Mouse (Mus musculus) embryo, embryonic 11.5 days (tissue): Measurements from ENCODE around the gene Lmntd1.

Experiments
- DNase-seq: peaks from one replicate; pipeline ENCODE4 v3.0.0-alpha.2; 2012; ENCODE audit warnings: low read depth, low spot score

The Lmntd1 gene

DNA sequence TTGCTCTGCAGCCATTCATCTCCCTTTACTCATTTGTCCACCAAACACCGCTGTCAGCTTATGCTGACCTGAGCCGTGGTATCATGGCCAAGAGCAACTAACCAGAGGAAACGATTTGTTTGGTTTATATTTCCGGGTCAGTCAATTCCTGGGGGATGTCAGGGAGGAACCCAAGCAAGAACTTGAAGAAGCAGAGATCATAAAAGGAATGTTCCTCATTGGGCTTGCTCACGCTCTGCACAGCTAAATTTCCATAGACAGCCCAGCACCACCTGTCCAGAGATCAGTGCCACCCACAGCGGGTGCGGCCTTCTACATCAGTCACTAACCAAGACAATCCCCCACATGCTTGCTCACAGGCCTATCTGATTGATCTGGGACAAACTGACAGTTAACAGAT lies at the start of gene Lmntd1:
Lmntd1 (minus strand) TSS at position 101 of the 400 bp plus-strand sequence.
- DNase-seq = no peak

GRCm38 (mm10) chr6:145660943-145661342 lies 46.8 kb upstream of the Lmntd1 start:
- DNase-seq = no peak

DNA sequence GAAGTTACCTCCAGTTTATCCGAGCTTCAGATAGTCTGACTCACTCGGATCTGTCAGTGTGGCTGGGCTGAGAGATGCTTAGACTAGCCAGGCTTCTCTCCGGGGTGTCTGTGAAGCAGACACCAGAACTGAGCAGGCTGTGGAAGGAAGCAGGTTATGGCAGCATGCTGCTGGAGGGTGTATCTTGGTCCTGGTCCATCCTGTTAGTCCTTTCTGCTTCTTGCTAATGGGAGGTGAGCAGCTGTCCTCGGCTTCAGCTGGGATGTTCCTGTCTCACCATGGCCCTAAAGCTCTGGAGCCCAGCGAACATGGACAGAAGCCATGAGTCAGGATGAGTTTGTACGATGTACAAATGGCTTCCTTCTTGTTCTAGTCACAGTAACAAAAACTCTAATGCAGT lies 45.0 kb upstream of the Lmntd1 start:
- no peak for DNase-seq

DNA sequence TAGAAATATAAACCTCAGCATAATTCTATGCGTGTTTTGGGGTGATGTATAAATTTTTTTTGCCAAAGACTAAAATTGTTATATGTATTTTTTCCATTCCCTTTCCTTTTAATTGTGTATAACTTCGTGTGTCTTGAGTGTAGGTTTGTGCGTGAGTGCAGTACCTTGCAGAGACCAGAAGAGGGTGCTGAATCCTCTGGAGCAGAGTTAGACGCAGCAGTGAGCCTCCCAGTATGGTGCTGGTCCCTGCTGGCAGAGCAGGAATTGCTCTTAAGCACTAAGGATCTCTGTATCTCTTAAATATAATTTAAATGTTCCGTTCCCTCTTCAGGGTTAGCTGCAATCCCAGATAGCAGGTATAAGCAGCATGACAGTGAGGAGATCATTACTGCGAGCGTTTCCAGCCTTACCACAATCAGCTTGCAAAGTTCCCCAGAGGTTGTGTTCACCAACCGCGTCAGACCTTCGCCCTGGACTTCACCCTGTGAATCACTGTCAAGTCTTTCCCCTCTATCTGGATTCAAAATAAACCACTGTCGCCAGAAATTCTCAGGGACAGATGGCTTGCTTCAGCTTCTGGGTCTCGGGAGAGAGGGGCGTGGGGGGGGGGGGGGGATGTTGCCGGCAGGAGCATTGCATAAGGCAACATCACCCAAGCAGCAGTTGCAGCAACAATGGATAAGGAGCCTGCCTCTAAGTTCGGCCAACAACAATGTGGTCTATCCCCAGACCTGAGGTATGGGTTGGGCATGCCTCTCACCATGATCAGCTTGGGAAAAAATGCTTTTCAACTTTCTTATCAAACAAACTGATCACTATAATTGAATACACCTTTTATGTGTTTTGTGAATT lies 42.8 kb upstream of the Lmntd1 start:
- no peak for DNase-seq

DNA sequence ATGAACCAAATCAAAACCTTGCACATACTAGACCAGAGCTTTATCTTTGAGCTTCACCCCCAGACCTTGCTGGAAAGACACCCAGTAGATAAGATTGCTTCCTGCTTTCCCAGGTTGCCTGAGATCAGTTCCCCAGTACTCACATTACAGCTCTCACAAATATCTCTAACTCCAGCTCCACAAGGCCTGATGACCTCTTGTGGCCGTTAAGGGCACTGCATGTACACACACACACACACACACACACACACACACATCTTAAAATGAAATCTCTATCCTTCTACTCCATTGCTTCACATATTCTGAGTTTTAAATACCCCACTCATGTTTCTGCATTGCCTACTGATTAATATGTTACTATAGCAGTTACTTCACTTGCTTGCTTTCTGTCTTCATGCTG lies 41.6 kb upstream of the Lmntd1 start:
- no peak for DNase-seq

- DNase-seq = no peak
These were observed 40.1 kb upstream of the Lmntd1 start for GRCm38 (mm10) chr6:145654062-145654836.

DNA sequence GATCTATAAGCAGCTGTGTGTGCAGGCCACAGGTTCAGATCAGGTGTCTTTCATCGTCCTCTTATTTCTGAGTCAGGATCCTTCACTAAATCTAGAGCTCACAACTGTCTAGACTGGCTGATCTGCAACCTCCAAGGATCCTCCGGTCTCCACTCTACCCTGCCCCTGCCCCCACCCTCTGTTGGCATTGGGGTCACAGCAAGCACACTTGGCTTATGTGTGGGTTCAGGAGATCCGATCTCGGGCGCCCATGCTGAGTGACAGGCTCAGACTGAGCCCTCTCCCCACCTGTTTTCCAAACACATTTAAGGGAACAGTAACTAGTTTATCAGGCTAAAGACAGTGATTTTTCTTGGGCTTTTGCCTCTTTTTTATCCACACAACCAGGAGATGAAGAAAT lies 39.5 kb upstream of the Lmntd1 start:
- DNase-seq = no peak

- DNase-seq = no peak
These were observed 38.9 kb upstream of the Lmntd1 start for GRCm38 (mm10) chr6:145652986-145653385.

- DNase-seq = no peak
These were observed 37.9 kb upstream of the Lmntd1 start for GRCm38 (mm10) chr6:145651976-145652375.

DNA sequence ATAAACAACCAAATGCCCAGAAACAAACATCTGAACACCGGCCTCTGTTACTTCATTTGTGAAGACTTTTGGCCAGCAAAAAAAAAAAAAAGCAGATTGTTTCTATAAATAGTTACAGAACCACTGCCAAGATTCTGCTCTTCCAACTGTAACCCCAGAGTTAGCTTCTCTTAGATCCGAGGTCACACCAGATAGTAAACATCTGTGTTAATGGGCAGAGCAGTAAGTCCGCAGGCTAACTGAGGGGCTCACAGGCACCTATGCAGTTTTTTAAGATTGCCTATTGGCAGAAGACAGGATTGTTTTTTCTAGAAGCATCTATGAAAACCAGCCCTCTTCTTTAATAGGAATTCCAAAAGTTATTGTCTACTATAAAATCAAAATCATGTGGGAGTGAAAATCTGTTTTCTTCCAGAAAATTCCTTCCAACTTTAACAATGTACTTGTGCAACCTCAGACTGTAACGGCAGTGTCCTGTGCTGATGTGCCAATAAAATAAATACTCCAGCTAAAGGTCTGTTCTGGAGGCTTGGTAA lies 26.9 kb upstream of the Lmntd1 start:
- DNase-seq = no peak

- DNase-seq = no peak
These were observed 24.1 kb upstream of the Lmntd1 start for GRCm38 (mm10) chr6:145638248-145638647.

GRCm38 (mm10) chr6:145636682-145637081 lies 22.6 kb upstream of the Lmntd1 start:
- DNase-seq = no peak

GRCm38 (mm10) chr6:145634454-145634853 lies 20.3 kb upstream of the Lmntd1 start:
- DNase-seq = no peak

DNA sequence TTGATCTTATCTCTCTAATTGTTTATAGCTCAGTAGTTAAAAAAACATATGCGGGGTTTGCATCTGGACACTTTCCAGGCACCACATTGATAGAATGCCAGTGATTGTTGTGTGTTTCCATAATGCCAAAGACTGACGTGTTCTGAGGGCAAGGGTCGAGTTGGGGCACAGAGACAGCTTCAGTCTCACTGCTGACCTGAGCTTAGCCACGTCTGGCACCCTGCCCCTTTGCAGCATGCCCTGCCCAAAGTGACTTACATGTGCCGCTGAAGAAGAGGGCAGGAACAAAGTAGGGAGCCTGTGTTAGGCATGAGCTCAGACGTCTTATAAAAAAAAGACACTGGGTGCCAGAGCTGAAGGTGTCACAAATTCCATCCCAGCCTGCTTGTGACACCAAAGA lies 16.1 kb upstream of the Lmntd1 start:
- DNase-seq = no peak

- no peak for DNase-seq
These were observed 9.0 kb upstream of the Lmntd1 start for GRCm38 (mm10) chr6:145623141-145623540.

DNA sequence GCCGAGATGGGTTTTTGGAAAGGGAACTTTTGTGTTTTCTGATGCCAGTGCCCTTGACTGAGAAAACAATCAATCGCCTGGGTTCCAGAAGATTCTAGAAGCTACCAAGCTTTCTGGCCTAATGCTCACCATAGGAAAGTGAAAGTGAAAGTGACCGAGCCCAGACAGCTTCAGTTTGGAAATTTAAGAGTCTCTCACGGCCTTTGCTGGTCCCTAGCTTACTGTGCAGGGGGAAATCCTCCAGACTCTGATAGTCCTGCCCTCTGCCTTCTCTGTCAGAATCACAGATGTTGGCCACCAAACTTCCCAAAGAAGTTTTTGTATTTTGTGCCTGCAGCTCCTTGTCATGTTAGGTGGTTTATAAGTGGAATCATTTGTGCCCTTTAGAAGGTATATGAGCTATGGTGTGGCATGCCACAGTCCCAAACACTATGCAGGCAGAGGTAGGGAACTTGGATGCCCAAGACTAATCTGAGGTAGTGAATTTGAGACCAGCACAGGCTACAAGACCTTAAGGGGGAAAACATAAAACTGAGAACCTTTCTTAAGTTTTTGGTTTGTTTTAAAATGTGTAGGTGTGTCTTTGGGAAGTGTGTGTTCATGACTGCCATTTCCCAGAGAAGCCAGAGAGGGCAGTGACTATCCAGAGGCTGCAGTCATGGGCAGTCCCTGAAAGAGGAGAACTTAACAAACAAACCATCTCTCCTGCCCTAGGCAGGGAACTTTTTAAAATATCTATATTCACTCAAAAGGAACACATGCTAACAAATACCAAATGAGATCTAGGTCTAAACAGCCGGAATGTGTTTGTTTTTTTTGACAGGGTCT lies 2.5 kb upstream of the Lmntd1 start:
- no peak for DNase-seq

DNA sequence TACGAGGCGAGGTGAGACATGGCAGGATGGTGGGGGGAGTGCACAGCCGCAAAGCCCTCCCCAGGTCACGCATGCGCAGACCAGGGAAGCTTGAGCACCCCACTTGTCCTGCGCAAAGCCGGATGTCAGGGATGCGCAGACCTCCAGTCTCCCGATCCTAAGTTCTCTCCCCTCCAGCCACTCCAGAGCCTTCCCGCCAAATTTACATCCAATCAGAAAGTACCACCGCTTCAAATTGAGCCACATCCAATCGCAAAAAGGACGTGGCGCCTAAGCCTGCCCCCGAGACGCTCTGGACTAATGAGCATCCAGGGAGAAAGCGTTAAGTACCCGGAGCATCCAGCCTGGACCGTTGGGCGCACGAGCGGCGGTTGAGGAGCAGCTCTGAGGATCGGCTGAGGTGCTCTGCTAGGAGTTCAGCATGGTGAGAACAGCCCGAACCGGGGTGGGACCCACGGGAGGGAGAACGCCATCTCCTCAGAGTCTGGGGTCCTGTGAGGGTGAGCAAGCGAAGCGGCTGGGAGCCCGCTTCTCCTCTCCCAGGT lies 1.6 kb upstream of the Lmntd1 start, which contains the start of gene Tuba3b:
Tuba3b (plus strand) TSS at position 92 of the 545 bp plus-strand sequence.
- DNase-seq = no peak

- DNase-seq = no peak
These were observed 1.5 kb downstream of the Lmntd1 start for GRCm38 (mm10) chr6:145612611-145613010.

- DNase-seq = no peak
These were observed 3.2 kb downstream of the Lmntd1 start for GRCm38 (mm10) chr6:145610901-145611300.

GRCm38 (mm10) chr6:145608693-145609092 lies 5.4 kb downstream of the Lmntd1 start:
- no peak for DNase-seq

DNA sequence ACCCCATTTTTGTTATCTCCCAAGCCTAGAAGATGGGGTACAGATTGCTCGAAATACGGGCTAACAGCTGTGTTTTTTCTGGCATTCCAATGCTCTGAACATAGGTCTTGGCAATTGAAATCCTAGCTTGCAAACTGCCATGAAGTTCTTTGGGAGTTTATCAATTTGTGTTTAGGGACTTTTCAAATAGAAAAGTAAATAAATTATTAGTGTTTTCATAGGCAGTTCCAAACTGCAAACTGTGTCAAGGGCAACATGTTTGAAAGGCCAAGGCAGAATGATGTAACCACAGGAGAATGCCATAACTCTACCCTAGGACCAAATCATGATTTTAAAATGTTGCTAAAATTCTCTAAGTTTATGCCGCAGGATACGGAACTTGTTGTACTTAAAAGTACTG lies 6.4 kb downstream of the Lmntd1 start:
- no peak for DNase-seq
